Mouse (Mus musculus): ENCODE results near the gene Btbd7. TPM values are rescaled to one million over a fixed set of nuclear protein-coding genes. Genes with fewer than 3 reads are reported as not detected.
A peak's percentile ranks its signal among the peaks of the same experiment; 100 is the strongest.

The Btbd7 gene
- polyA plus RNA-seq, 1 experiment: 11.5 TPM

DNA sequence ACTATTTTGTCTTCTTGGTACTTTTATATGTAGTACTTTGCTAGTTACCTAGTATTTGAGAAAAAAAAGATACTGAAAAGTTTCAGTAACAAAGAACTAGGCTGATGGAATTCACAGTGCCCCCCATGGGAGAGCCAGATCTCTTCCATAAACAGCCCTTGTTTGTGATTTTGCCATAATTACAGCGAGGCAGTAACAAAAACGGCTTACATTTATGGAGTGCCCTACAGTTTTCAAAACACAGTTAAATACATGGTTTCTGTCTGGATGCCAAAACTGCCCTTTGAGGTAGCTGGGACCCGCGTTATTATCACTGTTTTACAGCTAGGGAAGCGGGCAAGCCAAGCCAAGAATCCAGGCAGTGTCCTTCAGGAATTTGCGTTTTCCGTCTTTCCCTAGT lies 630 bp upstream of the Btbd7 start:
- H3K27ac ChIP-seq (ENCODE audit: insufficient read depth, low read depth, low read length): no peak overlapping the region; the same call in none of the 2 replicates
- peak overlapping the region; percentile 74; the same call in 1 of the 2 replicates for H3K4me3 ChIP-seq (ENCODE audit: low read depth, low read length)
- TF ChIP-seq POLR2A (IDR thresholded peaks at IDR 0.05; ENCODE audit: low read depth, low read length) (no peak), CTCF (IDR thresholded peaks at IDR 0.05; ENCODE audit: extremely low read depth, insufficient read length, insufficient replicate concordance, low read depth, low read length) (no peak)
- no peaks in the 10 kb centered on the region for H3K27me3 ChIP-seq (ENCODE audit: control insufficient read depth, insufficient read depth, low read length)
- H3K4me1 ChIP-seq (ENCODE audit: control insufficient read depth, insufficient read depth, insufficient read length, low read length): peaks cover 2% of the 10 kb centered on the region; the same call in 1 of the 2 replicates
- 7% methylated on average over 7 of the region's 7 CpGs for WGBS
- no peaks in the 10 kb centered on the region for H3K36me3 ChIP-seq (ENCODE audit: control insufficient read depth, insufficient read depth, low read length)

DNA sequence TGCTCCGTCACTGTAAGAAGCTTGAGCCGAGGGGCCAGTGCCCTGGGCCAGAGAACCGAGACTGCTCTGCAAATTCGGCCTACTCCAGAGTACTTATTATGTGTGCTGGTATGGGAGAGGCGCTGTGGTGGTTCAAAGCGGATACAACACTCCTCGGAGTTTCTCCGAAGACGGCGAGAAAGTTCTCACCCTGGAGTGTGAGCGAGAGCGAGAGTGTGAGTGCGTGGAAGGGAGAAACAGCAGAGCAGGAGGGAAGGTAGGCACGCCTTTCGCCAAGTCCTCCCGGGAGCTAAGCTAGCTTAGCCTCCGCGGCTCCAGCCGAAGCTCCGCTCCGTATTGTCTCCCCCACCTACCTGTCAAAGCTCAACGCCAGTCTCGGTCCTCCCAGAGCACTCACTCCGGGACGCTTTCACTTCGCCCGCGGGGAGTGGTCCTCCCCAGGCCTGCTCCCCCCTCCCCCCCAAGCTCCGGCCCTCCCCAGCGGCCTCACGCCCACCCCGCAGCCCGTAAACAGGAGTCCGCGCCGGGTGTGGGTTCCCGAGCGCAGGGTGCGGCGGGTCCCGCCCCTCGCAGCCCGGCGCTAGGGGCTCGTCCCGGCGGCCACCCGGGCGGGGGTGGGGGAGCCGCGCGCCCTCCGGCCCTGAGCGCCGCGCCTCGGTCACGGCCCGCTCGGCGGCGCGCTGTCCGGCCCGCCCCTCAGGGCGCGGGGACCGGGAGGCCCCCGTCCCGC lies 805 bp downstream of the Btbd7 start:
- WGBS: under 1% methylated on average over 69 of the region's 70 CpGs
- TF ChIP-seq CTCF (IDR thresholded peaks at IDR 0.05; ENCODE audit: extremely low read depth, insufficient read length, insufficient replicate concordance, low read depth, low read length) (0 out of 2 replicates have a peak, but pooled peaks have one; percentile 8), POLR2A (IDR thresholded peaks at IDR 0.05; ENCODE audit: low read depth, low read length) (no peak)
- peaks cover 2% of the 10 kb centered on the region; the same call in 1 of the 2 replicates for H3K4me1 ChIP-seq (ENCODE audit: control insufficient read depth, insufficient read depth, insufficient read length, low read length)
- no peaks in the 10 kb centered on the region for H3K27me3 ChIP-seq (ENCODE audit: control insufficient read depth, insufficient read depth, low read length)
- peak overlapping the region; percentile 48 for H3K27ac ChIP-seq (ENCODE audit: insufficient read depth, low read depth, low read length)
- peak overlapping the region; percentile 74 for H3K4me3 ChIP-seq (ENCODE audit: low read depth, low read length)
- no peaks in the 10 kb centered on the region for H3K36me3 ChIP-seq (ENCODE audit: control insufficient read depth, insufficient read depth, low read length)

DNA sequence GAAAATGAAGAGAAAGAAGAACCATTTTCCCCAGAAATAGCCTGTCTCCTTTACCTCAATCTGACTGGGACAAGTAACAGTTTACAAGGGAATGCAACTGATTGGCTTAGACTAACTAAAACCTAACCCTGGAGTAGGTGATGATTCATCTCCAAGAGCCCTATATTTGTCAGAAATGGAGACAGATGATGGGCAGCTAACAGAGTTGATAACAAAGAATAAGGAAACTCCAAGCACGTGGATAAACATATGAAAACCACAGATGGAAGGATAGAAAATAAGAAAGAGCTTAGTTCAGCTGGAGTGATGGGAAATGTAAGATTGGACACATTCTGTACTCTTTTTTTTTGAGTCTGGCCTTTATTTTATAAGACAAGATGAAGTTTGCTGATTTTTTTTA lies 7.7 kb downstream of the Btbd7 start:
- no peaks in the 10 kb centered on the region for H3K36me3 ChIP-seq (ENCODE audit: control insufficient read depth, insufficient read depth, low read length)
- H3K4me3 ChIP-seq (ENCODE audit: low read depth, low read length): no peak overlapping the region
- TF ChIP-seq CTCF (IDR thresholded peaks at IDR 0.05; ENCODE audit: extremely low read depth, insufficient read length, insufficient replicate concordance, low read depth, low read length) (no peak), POLR2A (IDR thresholded peaks at IDR 0.05; ENCODE audit: low read depth, low read length) (no peak)
- H3K4me1 ChIP-seq (ENCODE audit: control insufficient read depth, insufficient read depth, insufficient read length, low read length): no peaks in the 10 kb centered on the region
- WGBS: 39% methylated on average over 1 of the region's 1 CpGs
- H3K27ac ChIP-seq (ENCODE audit: insufficient read depth, low read depth, low read length): no peak overlapping the region
- H3K27me3 ChIP-seq (ENCODE audit: control insufficient read depth, insufficient read depth, low read length): no peaks in the 10 kb centered on the region

- H3K27me3 ChIP-seq (ENCODE audit: control insufficient read depth, insufficient read depth, low read length): no peaks in the 10 kb centered on the region
- no peaks in the 10 kb centered on the region for H3K4me1 ChIP-seq (ENCODE audit: control insufficient read depth, insufficient read depth, insufficient read length, low read length)
- WGBS: 64% methylated on average over 2 of the region's 2 CpGs
- TF ChIP-seq CTCF (IDR thresholded peaks at IDR 0.05; ENCODE audit: extremely low read depth, insufficient read length, insufficient replicate concordance, low read depth, low read length) (no peak), POLR2A (IDR thresholded peaks at IDR 0.05; ENCODE audit: low read depth, low read length) (no peak)
- H3K36me3 ChIP-seq (ENCODE audit: control insufficient read depth, insufficient read depth, low read length): no peaks in the 10 kb centered on the region
- H3K27ac ChIP-seq (ENCODE audit: insufficient read depth, low read depth, low read length): no peak overlapping the region
- H3K4me3 ChIP-seq (ENCODE audit: low read depth, low read length): no peak overlapping the region
These were observed 8.5 kb downstream of the Btbd7 start for GRCm38 (mm10) chr12:102869802-102870201.

- TF ChIP-seq POLR2A (IDR thresholded peaks at IDR 0.05; ENCODE audit: low read depth, low read length) (no peak), CTCF (IDR thresholded peaks at IDR 0.05; ENCODE audit: extremely low read depth, insufficient read length, insufficient replicate concordance, low read depth, low read length) (no peak)
- Histone ChIP-seq H3K4me3 (ENCODE audit: low read depth, low read length) (no peak overlapping the region), H3K27ac (ENCODE audit: insufficient read depth, low read depth, low read length) (no peak overlapping the region), H3K4me1 (ENCODE audit: control insufficient read depth, insufficient read depth, insufficient read length, low read length) (0 out of 2 replicates have a peak, but pooled peaks cover 4% of the 10 kb centered on the region), H3K27me3 (ENCODE audit: control insufficient read depth, insufficient read depth, low read length) (no peaks in the 10 kb centered on the region), H3K36me3 (ENCODE audit: control insufficient read depth, insufficient read depth, low read length) (no peaks in the 10 kb centered on the region)
These were observed 17.5 kb downstream of the Btbd7 start for GRCm38 (mm10) chr12:102860806-102861205.

DNA sequence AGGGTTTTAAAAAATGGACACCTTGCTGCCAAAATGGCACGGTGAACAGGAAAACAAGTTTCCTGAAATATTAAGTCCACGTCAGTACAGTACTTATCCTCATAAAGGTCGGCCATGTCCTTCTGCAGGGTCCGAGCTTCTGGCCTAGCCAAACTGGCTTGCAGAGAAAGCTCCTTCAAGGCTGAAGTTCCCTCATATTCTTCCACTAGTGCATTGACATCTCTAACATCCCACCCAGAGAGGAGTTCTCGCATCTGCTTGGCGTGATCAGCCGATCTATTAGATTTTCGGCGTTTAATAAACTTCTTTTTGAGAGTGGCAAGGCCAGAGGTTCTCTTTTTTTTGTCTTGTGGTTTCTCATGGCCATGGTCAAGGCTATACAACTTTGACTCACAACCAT lies 40.0 kb downstream of the Btbd7 start:
- Histone ChIP-seq H3K4me1 (ENCODE audit: control insufficient read depth, insufficient read depth, insufficient read length, low read length) (no peaks in the 10 kb centered on the region), H3K4me3 (ENCODE audit: low read depth, low read length) (no peak overlapping the region), H3K27me3 (ENCODE audit: control insufficient read depth, insufficient read depth, low read length) (no peaks in the 10 kb centered on the region), H3K27ac (ENCODE audit: insufficient read depth, low read depth, low read length) (no peak overlapping the region), H3K36me3 (ENCODE audit: control insufficient read depth, insufficient read depth, low read length) (peaks cover 22% of the 10 kb centered on the region)
- TF ChIP-seq POLR2A (IDR thresholded peaks at IDR 0.05; ENCODE audit: low read depth, low read length) (no peak), CTCF (IDR thresholded peaks at IDR 0.05; ENCODE audit: extremely low read depth, insufficient read length, insufficient replicate concordance, low read depth, low read length) (no peak)
- 95% methylated on average over 9 of the region's 9 CpGs for WGBS

- no peak overlapping the region for H3K4me3 ChIP-seq (ENCODE audit: low read depth, low read length)
- no peaks in the 10 kb centered on the region for H3K27me3 ChIP-seq (ENCODE audit: control insufficient read depth, insufficient read depth, low read length)
- H3K4me1 ChIP-seq (ENCODE audit: control insufficient read depth, insufficient read depth, insufficient read length, low read length): peaks cover 2% of the 10 kb centered on the region; the same call in 1 of the 2 replicates
- peaks cover 7% of the 10 kb centered on the region for H3K36me3 ChIP-seq (ENCODE audit: control insufficient read depth, insufficient read depth, low read length)
- no peak for TF ChIP-seq POLR2A (IDR thresholded peaks at IDR 0.05; ENCODE audit: low read depth, low read length)
- no peak for TF ChIP-seq CTCF (IDR thresholded peaks at IDR 0.05; ENCODE audit: extremely low read depth, insufficient read length, insufficient replicate concordance, low read depth, low read length)
- no peak overlapping the region for H3K27ac ChIP-seq (ENCODE audit: insufficient read depth, low read depth, low read length)
- 50% methylated on average over 1 of the region's 1 CpGs for WGBS
These were observed 45.4 kb downstream of the Btbd7 start for GRCm38 (mm10) chr12:102832746-102833300.
